Mouse (Mus musculus) embryonic facial prominence, embryonic 15.5 days (tissue): Measurements from ENCODE around the gene Swt1. TPM values are rescaled to one million over a fixed set of nuclear protein-coding genes. Genes with fewer than 3 reads are reported as not detected.
A peak's percentile ranks its signal among the peaks of the same experiment; 100 is the strongest.

Source experiments
- ATAC-seq: fragments of 200-750 bp; cut with Nextera tagmentation; 2 replicates; pipeline ENCODE4 v1.8.0; 2017; ENCODE audit warnings: low read depth, moderate TSS enrichment; ENCODE audit not compliant: insufficient number of reproducible peaks, low FRiP score, low TSS enrichment
- H3K27ac ChIP-seq: fragments of 300-500 bp; sonication (generic); replicated peaks from 2 replicates; pipeline ENCODE4 v1.5.1; 2015; ENCODE audit warnings: mild to moderate bottlenecking, inconsistent platforms
- H3K27me3 ChIP-seq: fragments of 300-500 bp; sonication (generic); 2 replicates; pipeline ENCODE4 v1.6.1; 2015; ENCODE audit warnings: inconsistent platforms
- H3K36me3 ChIP-seq: fragments of 300-500 bp; sonication (generic); 2 replicates; pipeline ENCODE4 v1.6.1; 2015; ENCODE audit warnings: mild to moderate bottlenecking, inconsistent platforms
- H3K4me1 ChIP-seq: fragments of 300-500 bp; sonication (generic); 2 replicates; pipeline ENCODE4 v1.6.1; 2015; ENCODE audit warnings: inconsistent platforms
- H3K4me2 ChIP-seq: fragments of 300-500 bp; sonication (generic); replicated peaks from 2 replicates; pipeline ENCODE4 v1.6.1; 2015; ENCODE audit warnings: mild to moderate bottlenecking, inconsistent platforms
- H3K4me3 ChIP-seq: fragments of 300-500 bp; sonication (generic); replicated peaks from 2 replicates; pipeline ENCODE4 v1.5.1; 2015; ENCODE audit warnings: mild to moderate bottlenecking, inconsistent platforms
- H3K9ac ChIP-seq: fragments of 300-500 bp; sonication (generic); 2 replicates; pipeline ENCODE4 v1.6.1; 2015; ENCODE audit warnings: inconsistent platforms
- H3K9me3 ChIP-seq: fragments of 300-500 bp; sonication (generic); replicated peaks from 2 replicates; pipeline ENCODE4 v1.6.1; 2016; ENCODE audit warnings: inconsistent platforms
- WGBS: fragments of 180-500 bp; shearing (Covaris S2); methylation state at CpG from one replicate; pipeline ENCODE4 v1.1.7; 2015; 5-methylcytosine and 5-hydroxymethylcytosine counted together
- polyA plus RNA-seq: library from polyadenylated mRNA; unstranded; fragments of >200 nt; fragmentation: Nextera tagmentation; extraction: Ambion mirVana; gene quantifications from 2 replicates; pipeline ENCODE4 v1.2.1, GENCODE M21; 2015

The Swt1 gene
- polyA plus RNA-seq, 1 experiment from 2014 or later = 24.2 TPM

GRCm38 (mm10) chr1:151343571-151344282 is 84.5 kb downstream of the Swt1 start:
- peak overlapping the region; percentile 73 for H3K4me2 ChIP-seq
- H3K9me3 ChIP-seq = no peaks in the 10 kb centered on the region
- H3K4me3 ChIP-seq = peak overlapping the region; percentile 86
- 2% methylated on average over 17 of the region's 17 CpGs for WGBS
- H3K27ac ChIP-seq = peak overlapping the region; percentile 95
- no peaks in the 10 kb centered on the region for H3K36me3 ChIP-seq
- peaks cover 25% of the 10 kb centered on the region for H3K4me1 ChIP-seq
- ATAC-seq = peak; percentile 13; the same call in 1 of the 2 replicates
- H3K27me3 ChIP-seq = no peaks in the 10 kb centered on the region
- peak overlapping the region; percentile 77 for H3K9ac ChIP-seq

GRCm38 (mm10) chr1:151342968-151343367 is 85.3 kb downstream of the Swt1 start:
- H3K4me1 ChIP-seq = peaks cover 25% of the 10 kb centered on the region
- ATAC-seq = no peak
- 22% methylated on average over 6 of the region's 6 CpGs for WGBS
- no peaks in the 10 kb centered on the region for H3K27me3 ChIP-seq
- no peaks in the 10 kb centered on the region for H3K36me3 ChIP-seq
- peak overlapping the region; percentile 95 for H3K27ac ChIP-seq
- no peaks in the 10 kb centered on the region for H3K9me3 ChIP-seq
- H3K9ac ChIP-seq = no peak overlapping the region
- H3K4me3 ChIP-seq = peak overlapping the region; percentile 19
- H3K4me2 ChIP-seq = peak overlapping the region; percentile 73

GRCm38 (mm10) chr1:151342311-151342710 is 85.9 kb downstream of the Swt1 start:
- H3K4me3 ChIP-seq = no peak overlapping the region
- H3K4me1 ChIP-seq = peaks cover 25% of the 10 kb centered on the region
- ATAC-seq = no peak
- no peak overlapping the region for H3K27ac ChIP-seq
- H3K27me3 ChIP-seq = no peaks in the 10 kb centered on the region
- H3K9ac ChIP-seq = no peak overlapping the region
- H3K36me3 ChIP-seq = no peaks in the 10 kb centered on the region
- H3K9me3 ChIP-seq = no peaks in the 10 kb centered on the region
- WGBS = 37% methylated on average over 3 of the region's 3 CpGs
- H3K4me2 ChIP-seq = no peak overlapping the region; the same call in 1 of the 2 replicates

- Histone ChIP-seq H3K4me1 (peaks cover 18% of the 10 kb centered on the region), H3K9me3 (no peaks in the 10 kb centered on the region), H3K27ac (no peak overlapping the region), H3K36me3 (no peaks in the 10 kb centered on the region), H3K27me3 (no peaks in the 10 kb centered on the region), H3K9ac (no peak overlapping the region), H3K4me3 (no peak overlapping the region), H3K4me2 (no peak overlapping the region)
- 47% methylated on average over 8 of the region's 8 CpGs for WGBS
- no peak for ATAC-seq
Observed at GRCm38 (mm10) chr1:151341321-151342044, 86.8 kb downstream of the Swt1 start.

- H3K27ac ChIP-seq = no peak overlapping the region
- no peaks in the 10 kb centered on the region for H3K27me3 ChIP-seq
- ATAC-seq = no peak
- H3K9ac ChIP-seq = no peak overlapping the region
- no peak overlapping the region for H3K4me3 ChIP-seq
- H3K4me1 ChIP-seq = peaks cover 14% of the 10 kb centered on the region
- H3K4me2 ChIP-seq = no peak overlapping the region
- WGBS = 54% methylated on average over 2 of the region's 2 CpGs
- no peaks in the 10 kb centered on the region for H3K9me3 ChIP-seq
- H3K36me3 ChIP-seq = no peaks in the 10 kb centered on the region
Observed at GRCm38 (mm10) chr1:151338941-151339340, 89.3 kb downstream of the Swt1 start.

GRCm38 (mm10) chr1:151338234-151338633 is 90.0 kb downstream of the Swt1 start:
- Histone ChIP-seq H3K9me3 (no peaks in the 10 kb centered on the region), H3K36me3 (no peaks in the 10 kb centered on the region), H3K27me3 (no peaks in the 10 kb centered on the region), H3K4me2 (no peak overlapping the region), H3K4me1 (peaks cover 7% of the 10 kb centered on the region), H3K27ac (no peak overlapping the region), H3K9ac (no peak overlapping the region), H3K4me3 (no peak overlapping the region)
- no peak for ATAC-seq

- no peaks in the 10 kb centered on the region for H3K36me3 ChIP-seq
- no peak for ATAC-seq
- no peaks in the 10 kb centered on the region for H3K27me3 ChIP-seq
- no peak overlapping the region for H3K4me3 ChIP-seq
- 96% methylated on average over 3 of the region's 3 CpGs for WGBS
- no peak overlapping the region for H3K9ac ChIP-seq
- no peaks in the 10 kb centered on the region for H3K4me1 ChIP-seq
- H3K4me2 ChIP-seq = no peak overlapping the region
- no peaks in the 10 kb centered on the region for H3K9me3 ChIP-seq
- H3K27ac ChIP-seq = no peak overlapping the region
Observed at GRCm38 (mm10) chr1:151332819-151333218, 95.4 kb downstream of the Swt1 start.

GRCm38 (mm10) chr1:151329601-151330000 is 98.7 kb downstream of the Swt1 start:
- ATAC-seq = no peak
- Histone ChIP-seq H3K4me2 (no peak overlapping the region), H3K4me3 (no peak overlapping the region), H3K9me3 (no peaks in the 10 kb centered on the region), H3K9ac (no peak overlapping the region), H3K4me1 (no peaks in the 10 kb centered on the region), H3K27ac (no peak overlapping the region), H3K36me3 (no peaks in the 10 kb centered on the region), H3K27me3 (no peaks in the 10 kb centered on the region)
- WGBS = 74% methylated on average over 7 of the region's 7 CpGs

- no peak for ATAC-seq
- Histone ChIP-seq H3K27me3 (no peaks in the 10 kb centered on the region), H3K27ac (no peak overlapping the region), H3K9ac (no peak overlapping the region), H3K9me3 (no peaks in the 10 kb centered on the region), H3K4me3 (no peak overlapping the region), H3K4me1 (no peaks in the 10 kb centered on the region), H3K4me2 (no peak overlapping the region), H3K36me3 (no peaks in the 10 kb centered on the region)
- WGBS = 84% methylated on average over 14 of the region's 14 CpGs
Observed at GRCm38 (mm10) chr1:151328341-151329097, 99.7 kb downstream of the Swt1 start.

GRCm38 (mm10) chr1:151325328-151325727 is 102.9 kb downstream of the Swt1 start:
- Histone ChIP-seq H3K4me3 (no peak overlapping the region), H3K9me3 (no peaks in the 10 kb centered on the region), H3K4me1 (no peaks in the 10 kb centered on the region), H3K27ac (no peak overlapping the region), H3K27me3 (no peaks in the 10 kb centered on the region), H3K4me2 (no peak overlapping the region), H3K36me3 (no peaks in the 10 kb centered on the region), H3K9ac (no peak overlapping the region)
- 70% methylated on average over 1 of the region's 1 CpGs for WGBS
- ATAC-seq = no peak

GRCm38 (mm10) chr1:151320408-151320807 is 107.8 kb downstream of the Swt1 start:
- WGBS = 62% methylated on average over 4 of the region's 4 CpGs
- H3K27ac ChIP-seq = no peak overlapping the region
- H3K36me3 ChIP-seq = no peaks in the 10 kb centered on the region
- H3K9me3 ChIP-seq = no peaks in the 10 kb centered on the region
- H3K9ac ChIP-seq = no peak overlapping the region
- no peak for ATAC-seq
- no peaks in the 10 kb centered on the region for H3K4me1 ChIP-seq
- no peaks in the 10 kb centered on the region for H3K27me3 ChIP-seq
- no peak overlapping the region for H3K4me3 ChIP-seq
- no peak overlapping the region for H3K4me2 ChIP-seq
